Mouse (Mus musculus): ENCODE measurements around the gene Glod4. TPM values are rescaled to one million over a fixed set of nuclear protein-coding genes. Genes with fewer than 3 reads are reported as not detected.

The Glod4 gene
- polyA plus RNA-seq, 1 experiment, result 165 TPM

DNA sequence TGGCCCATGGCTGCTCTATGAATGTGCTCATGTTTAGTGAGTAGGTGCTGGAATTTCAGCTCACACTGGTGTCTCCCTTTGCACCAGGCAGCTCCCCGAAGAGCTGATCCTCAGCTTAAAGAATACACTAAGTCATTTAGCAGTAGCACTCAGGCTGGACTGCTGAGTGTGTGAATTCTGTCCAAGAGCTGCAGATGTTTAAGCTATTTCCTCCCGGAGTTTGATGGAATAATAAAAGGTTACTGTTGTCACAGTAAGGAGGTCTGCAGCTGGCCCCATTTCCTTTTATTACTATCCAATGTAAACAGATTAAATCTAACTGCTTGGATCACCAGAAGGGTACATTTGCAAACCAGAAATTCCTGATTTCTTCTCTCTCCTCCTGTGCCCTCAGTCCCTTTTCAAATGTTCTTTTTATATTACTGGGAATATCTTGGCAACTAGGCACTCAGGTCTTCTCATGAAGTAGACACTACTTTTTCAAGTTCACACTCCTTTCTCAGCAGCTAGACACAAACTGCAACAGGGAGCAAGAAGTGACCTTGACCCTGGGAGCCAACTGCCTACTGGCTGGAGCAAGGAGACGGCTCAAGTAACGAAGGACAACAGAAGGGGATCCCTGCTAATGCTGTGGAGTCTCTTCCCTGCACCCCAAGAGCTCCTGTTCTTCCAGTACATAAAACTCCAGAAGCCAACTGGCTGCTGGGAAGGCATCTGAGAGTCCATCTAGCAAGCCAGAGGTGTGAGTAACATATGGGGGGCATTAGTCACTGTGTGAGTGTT lies 144.1 kb downstream of the Glod4 start:
- Histone ChIP-seq H3K4me1 (ENCODE audit: control insufficient read depth, insufficient read depth, low read length) (no peaks in the 10 kb centered on the region), H3K9me3 (replicated peaks; ENCODE audit: control insufficient read depth, insufficient read depth, low read length, poor library complexity, severe bottlenecking) (no peaks in the 10 kb centered on the region), H3K27ac (ENCODE audit: insufficient read depth, low read length) (no peak overlapping the region), H3K9ac (ENCODE audit: low read depth, poor library complexity, severe bottlenecking) (no peak overlapping the region), H3K36me3 (ENCODE audit: control insufficient read depth, insufficient read depth, low read length, poor library complexity, severe bottlenecking) (no peaks in the 10 kb centered on the region; the same call in 1 of the 2 replicates), H3K4me3 (ENCODE audit: low read depth, low read length) (no peak overlapping the region), H3K27me3 (ENCODE audit: control insufficient read depth, insufficient read depth, low read length, poor library complexity, severe bottlenecking) (no peaks in the 10 kb centered on the region)
- TF ChIP-seq EP300 (IDR thresholded peaks at IDR 0.05; ENCODE audit: insufficient read depth, low read depth, low read length) (no peak), POLR2A (IDR thresholded peaks at IDR 0.05; ENCODE audit: insufficient read depth, low read length) (no peak), CTCF (IDR thresholded peaks at IDR 0.05; ENCODE audit: low read depth, low read length) (no peak)

GRCm38 (mm10) chr11:76093610-76094009 lies 149.9 kb downstream of the Glod4 start:
- Histone ChIP-seq H3K4me3 (ENCODE audit: low read depth, low read length) (no peak overlapping the region), H3K27ac (ENCODE audit: insufficient read depth, low read length) (no peak overlapping the region), H3K27me3 (ENCODE audit: control insufficient read depth, insufficient read depth, low read length, poor library complexity, severe bottlenecking) (no peaks in the 10 kb centered on the region), H3K9me3 (replicated peaks; ENCODE audit: control insufficient read depth, insufficient read depth, low read length, poor library complexity, severe bottlenecking) (no peaks in the 10 kb centered on the region), H3K4me1 (ENCODE audit: control insufficient read depth, insufficient read depth, low read length) (no peaks in the 10 kb centered on the region), H3K36me3 (ENCODE audit: control insufficient read depth, insufficient read depth, low read length, poor library complexity, severe bottlenecking) (no peaks in the 10 kb centered on the region), H3K9ac (ENCODE audit: low read depth, poor library complexity, severe bottlenecking) (no peak overlapping the region)
- no peak for TF ChIP-seq EP300 (IDR thresholded peaks at IDR 0.05; ENCODE audit: insufficient read depth, low read depth, low read length)
- TF ChIP-seq CTCF (IDR thresholded peaks at IDR 0.05; ENCODE audit: low read depth, low read length), result no peak
- no peak for TF ChIP-seq POLR2A (IDR thresholded peaks at IDR 0.05; ENCODE audit: insufficient read depth, low read length)

DNA sequence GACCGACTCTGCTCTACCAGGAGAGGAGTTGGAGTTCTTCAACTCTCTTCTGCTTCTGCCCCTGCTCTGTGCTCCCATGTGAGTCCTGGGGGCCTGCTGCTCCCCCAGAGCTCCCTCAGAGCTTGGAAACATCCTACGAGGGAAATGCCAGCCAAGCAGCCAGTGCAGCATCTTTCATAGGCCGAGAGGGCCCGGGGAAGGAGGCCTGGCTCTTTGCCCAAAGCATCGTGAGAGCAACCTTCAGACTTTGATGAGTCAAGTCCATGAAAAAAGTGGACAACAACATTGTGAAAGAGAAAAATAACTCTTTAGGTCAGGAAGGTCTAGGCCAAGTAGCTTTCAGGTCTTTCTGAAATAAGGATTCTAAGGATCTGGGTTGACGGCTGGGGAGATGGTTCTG lies 153.7 kb downstream of the Glod4 start:
- H3K4me3 ChIP-seq (ENCODE audit: low read depth, low read length), result no peak overlapping the region
- H3K27ac ChIP-seq (ENCODE audit: insufficient read depth, low read length), result no peak overlapping the region
- no peak overlapping the region for H3K9ac ChIP-seq (ENCODE audit: low read depth, poor library complexity, severe bottlenecking)
- no peaks in the 10 kb centered on the region for H3K9me3 ChIP-seq (replicated peaks; ENCODE audit: control insufficient read depth, insufficient read depth, low read length, poor library complexity, severe bottlenecking)
- TF ChIP-seq POLR2A (IDR thresholded peaks at IDR 0.05; ENCODE audit: insufficient read depth, low read length) (no peak), EP300 (IDR thresholded peaks at IDR 0.05; ENCODE audit: insufficient read depth, low read depth, low read length) (no peak), CTCF (IDR thresholded peaks at IDR 0.05; ENCODE audit: low read depth, low read length) (no peak)
- no peaks in the 10 kb centered on the region for H3K4me1 ChIP-seq (ENCODE audit: control insufficient read depth, insufficient read depth, low read length)
- H3K27me3 ChIP-seq (ENCODE audit: control insufficient read depth, insufficient read depth, low read length, poor library complexity, severe bottlenecking), result no peaks in the 10 kb centered on the region
- H3K36me3 ChIP-seq (ENCODE audit: control insufficient read depth, insufficient read depth, low read length, poor library complexity, severe bottlenecking), result no peaks in the 10 kb centered on the region

- no peak overlapping the region for H3K4me3 ChIP-seq (ENCODE audit: low read depth, low read length)
- H3K9me3 ChIP-seq (replicated peaks; ENCODE audit: control insufficient read depth, insufficient read depth, low read length, poor library complexity, severe bottlenecking), result no peaks in the 10 kb centered on the region
- no peaks in the 10 kb centered on the region for H3K27me3 ChIP-seq (ENCODE audit: control insufficient read depth, insufficient read depth, low read length, poor library complexity, severe bottlenecking)
- no peaks in the 10 kb centered on the region for H3K36me3 ChIP-seq (ENCODE audit: control insufficient read depth, insufficient read depth, low read length, poor library complexity, severe bottlenecking)
- no peak for TF ChIP-seq EP300 (IDR thresholded peaks at IDR 0.05; ENCODE audit: insufficient read depth, low read depth, low read length)
- no peak for TF ChIP-seq POLR2A (IDR thresholded peaks at IDR 0.05; ENCODE audit: insufficient read depth, low read length)
- no peak for TF ChIP-seq CTCF (IDR thresholded peaks at IDR 0.05; ENCODE audit: low read depth, low read length)
- no peak overlapping the region for H3K27ac ChIP-seq (ENCODE audit: insufficient read depth, low read length)
- no peaks in the 10 kb centered on the region for H3K4me1 ChIP-seq (ENCODE audit: control insufficient read depth, insufficient read depth, low read length)
- no peak overlapping the region for H3K9ac ChIP-seq (ENCODE audit: low read depth, poor library complexity, severe bottlenecking)
Measured at GRCm38 (mm10) chr11:76088506-76088905, 155.0 kb downstream of the Glod4 start.

DNA sequence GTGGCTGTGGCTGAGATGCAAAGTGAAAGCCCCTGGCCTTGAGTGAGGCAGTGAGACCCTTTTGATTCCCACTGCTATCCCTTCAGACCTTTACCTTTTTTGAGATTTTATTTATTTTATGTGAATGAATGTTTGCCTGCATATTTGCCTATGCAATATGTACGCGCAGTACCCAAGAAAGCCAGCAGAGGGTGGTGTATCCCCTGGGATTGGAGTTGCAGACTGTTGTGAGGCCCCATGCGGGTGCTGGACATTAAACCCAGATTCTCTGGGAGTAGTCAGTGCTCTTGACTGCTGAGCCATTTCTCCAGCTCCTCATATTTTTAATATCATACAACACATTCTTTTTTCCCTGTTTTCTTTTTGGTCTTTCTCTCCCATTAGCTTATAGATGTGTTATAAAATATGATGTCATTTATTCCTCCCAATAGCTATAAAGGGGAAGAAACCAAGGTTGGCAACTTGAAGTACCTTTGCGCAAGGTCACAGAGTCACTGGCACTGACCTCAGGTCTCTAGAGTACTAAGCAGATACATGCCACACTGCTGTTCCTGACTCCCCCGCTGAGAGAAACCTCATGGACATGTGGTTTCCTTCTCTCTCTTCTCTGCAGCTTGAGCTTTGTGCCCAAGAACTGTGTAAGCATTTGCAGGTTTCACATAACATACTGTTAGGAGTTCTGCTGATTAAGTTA lies 157.5 kb downstream of the Glod4 start:
- H3K9ac ChIP-seq (ENCODE audit: low read depth, poor library complexity, severe bottlenecking), result no peak overlapping the region
- H3K36me3 ChIP-seq (ENCODE audit: control insufficient read depth, insufficient read depth, low read length, poor library complexity, severe bottlenecking), result no peaks in the 10 kb centered on the region
- no peak overlapping the region for H3K4me3 ChIP-seq (ENCODE audit: low read depth, low read length)
- no peaks in the 10 kb centered on the region for H3K9me3 ChIP-seq (replicated peaks; ENCODE audit: control insufficient read depth, insufficient read depth, low read length, poor library complexity, severe bottlenecking)
- TF ChIP-seq EP300 (IDR thresholded peaks at IDR 0.05; ENCODE audit: insufficient read depth, low read depth, low read length) (no peak), CTCF (IDR thresholded peaks at IDR 0.05; ENCODE audit: low read depth, low read length) (peak; percentile 67), POLR2A (IDR thresholded peaks at IDR 0.05; ENCODE audit: insufficient read depth, low read length) (no peak)
- no peak overlapping the region for H3K27ac ChIP-seq (ENCODE audit: insufficient read depth, low read length)
- H3K4me1 ChIP-seq (ENCODE audit: control insufficient read depth, insufficient read depth, low read length), result no peaks in the 10 kb centered on the region
- no peaks in the 10 kb centered on the region for H3K27me3 ChIP-seq (ENCODE audit: control insufficient read depth, insufficient read depth, low read length, poor library complexity, severe bottlenecking)

DNA sequence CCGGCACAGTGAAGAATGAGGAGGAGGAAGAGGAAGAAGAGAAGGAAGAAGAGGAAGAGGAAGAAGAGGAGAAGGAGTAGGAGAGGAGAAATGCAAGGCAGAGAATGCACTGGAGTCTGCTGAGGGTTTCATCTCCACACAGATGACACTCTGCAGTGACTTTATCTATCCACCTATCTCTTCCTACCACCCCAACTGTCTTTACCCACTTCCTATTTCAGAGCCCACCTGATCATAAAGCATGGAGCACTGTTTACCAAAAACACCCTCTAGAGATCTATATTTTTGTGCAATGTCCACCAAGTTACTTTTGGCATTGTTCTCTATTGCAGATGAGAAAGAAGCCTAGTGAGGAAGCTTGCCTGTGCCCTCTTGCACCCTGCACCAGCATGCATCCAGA lies 158.6 kb downstream of the Glod4 start:
- H3K9me3 ChIP-seq (replicated peaks; ENCODE audit: control insufficient read depth, insufficient read depth, low read length, poor library complexity, severe bottlenecking), result no peaks in the 10 kb centered on the region
- H3K27ac ChIP-seq (ENCODE audit: insufficient read depth, low read length), result no peak overlapping the region
- no peak overlapping the region for H3K4me3 ChIP-seq (ENCODE audit: low read depth, low read length)
- TF ChIP-seq CTCF (IDR thresholded peaks at IDR 0.05; ENCODE audit: low read depth, low read length) (no peak), POLR2A (IDR thresholded peaks at IDR 0.05; ENCODE audit: insufficient read depth, low read length) (no peak), EP300 (IDR thresholded peaks at IDR 0.05; ENCODE audit: insufficient read depth, low read depth, low read length) (no peak)
- H3K27me3 ChIP-seq (ENCODE audit: control insufficient read depth, insufficient read depth, low read length, poor library complexity, severe bottlenecking), result no peaks in the 10 kb centered on the region
- no peak overlapping the region for H3K9ac ChIP-seq (ENCODE audit: low read depth, poor library complexity, severe bottlenecking)
- H3K36me3 ChIP-seq (ENCODE audit: control insufficient read depth, insufficient read depth, low read length, poor library complexity, severe bottlenecking), result no peaks in the 10 kb centered on the region
- H3K4me1 ChIP-seq (ENCODE audit: control insufficient read depth, insufficient read depth, low read length), result no peaks in the 10 kb centered on the region
